Mouse (Mus musculus) heart, embryonic 14.5 days (tissue): ENCODE results near the gene Prkar1b. TPM values are rescaled to one million over a fixed set of nuclear protein-coding genes. Genes with fewer than 3 reads are reported as not detected.
A peak's percentile ranks its signal among the peaks of the same experiment; 100 is the strongest.

Source experiments
- ATAC-seq: fragments of 200-750 bp; cut with Nextera tagmentation; 2 replicates; pipeline ENCODE4 v1.8.0; 2017; ENCODE audit warnings: low read depth, moderate TSS enrichment; ENCODE audit not compliant: insufficient number of reproducible peaks, insufficient read depth, low FRiP score
- H3K27ac ChIP-seq, 2 experiments: fragments of 200-500 bp in 1 of 2; fragments of 300-500 bp in 1 of 2; sonication (generic) in 1 of 2; replicated peaks in 1 of 2; 2 replicates each; pipeline ENCODE4 v1.5.1; 2012 to 2014; ENCODE audit warnings: low read depth in 2 of 2, low read length in 2 of 2, control low read depth in 1 of 2, mild to moderate bottlenecking in 1 of 2, mixed read lengths in 1 of 2; ENCODE audit not compliant: control insufficient read depth in 1 of 2, insufficient read depth in 1 of 2
- H3K27me3 ChIP-seq: fragments of 300-500 bp; sonication (generic); 2 replicates; pipeline ENCODE4 v1.6.1; 2014; ENCODE audit warnings: mild to moderate bottlenecking, low read length, control low read depth; ENCODE audit not compliant: control insufficient read depth, insufficient read depth
- H3K36me3 ChIP-seq: fragments of 300-500 bp; sonication (generic); 2 replicates; pipeline ENCODE4 v1.6.1; 2014; ENCODE audit warnings: mild to moderate bottlenecking, control low read depth, low read length, mixed read lengths; ENCODE audit not compliant: control insufficient read depth, insufficient read depth
- H3K4me1 ChIP-seq, 2 experiments: fragments of 200-500 bp in 1 of 2; fragments of 300-500 bp in 1 of 2; sonication (generic) in 1 of 2; 2 replicates each; pipeline ENCODE4 v1.6.1; 2012 to 2014; ENCODE audit warnings: low read length in 2 of 2, control low read depth in 1 of 2, mixed read lengths in 1 of 2; ENCODE audit not compliant: control insufficient read depth in 2 of 2, insufficient read depth in 2 of 2
- H3K4me2 ChIP-seq: fragments of 300-500 bp; sonication (generic); 2 replicates; pipeline ENCODE4 v1.6.1; 2014; ENCODE audit warnings: mild to moderate bottlenecking, low read length
- H3K4me3 ChIP-seq, 2 experiments: fragments of 200-500 bp in 1 of 2; fragments of 300-500 bp in 1 of 2; sonication (generic) in 1 of 2; 2 replicates each; pipeline ENCODE4 v1.5.1; 2012 to 2014; ENCODE audit warnings: low read length in 2 of 2, mild to moderate bottlenecking in 2 of 2, control low read depth in 1 of 2, low read depth in 1 of 2, moderate library complexity in 1 of 2; ENCODE audit not compliant: control insufficient read depth in 1 of 2, insufficient read depth in 1 of 2
- H3K9ac ChIP-seq: fragments of 300-500 bp; sonication (generic); 2 replicates; pipeline ENCODE4 v1.6.1; 2014; ENCODE audit warnings: mild to moderate bottlenecking, low read length
- H3K9me3 ChIP-seq: fragments of 300-500 bp; sonication (generic); 2 replicates; pipeline ENCODE4 v1.6.1; 2016; ENCODE audit warnings: low read length, control low read depth; ENCODE audit not compliant: control insufficient read depth
- WGBS: fragments of 180-500 bp; shearing (Covaris S2); extraction: QIAGEN DNeasy Blood & Tissue Kit; methylation state at CpG from one replicate; pipeline ENCODE4 v1.1.7; 2014; 5-methylcytosine and 5-hydroxymethylcytosine counted together
- polyA plus RNA-seq: library from polyadenylated mRNA; unstranded; fragments of >200 nt; fragmentation: Nextera tagmentation; extraction: Ambion mirVana; gene quantifications from 2 replicates; pipeline ENCODE4 v1.2.1, GENCODE M21; 2014

Prkar1b gene
- polyA plus RNA-seq, 1 experiment from 2014 or later: 9.5 TPM

DNA sequence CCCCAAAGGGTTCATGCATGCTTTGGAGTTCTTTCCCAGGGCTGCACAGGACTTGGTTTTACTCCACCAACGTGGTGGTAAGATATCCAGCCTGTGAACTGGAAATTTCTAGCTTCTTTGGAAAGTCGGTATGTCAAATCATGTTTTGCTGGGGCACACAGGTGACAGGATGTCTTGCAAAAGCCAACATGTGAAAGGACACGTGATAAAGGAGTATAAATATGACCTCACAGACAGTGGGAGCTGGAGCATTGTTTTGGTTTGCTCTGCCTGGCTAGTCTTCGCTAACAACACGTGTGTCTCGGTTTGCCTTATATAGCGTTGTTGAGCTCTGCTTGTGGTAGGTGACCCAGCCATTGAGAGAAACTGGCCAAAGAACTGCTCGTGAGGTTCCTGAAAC is 15.3 kb downstream of the Prkar1b start:
- WGBS: 70% methylated on average over 8 of the region's 8 CpGs
- no peak overlapping the region for H3K4me2 ChIP-seq
- H3K4me1 ChIP-seq: peaks cover 0 to 2% of the 10 kb centered on the region in 2 experiments; a peak in 1 of 4 replicates
- no peak for ATAC-seq
- H3K36me3 ChIP-seq: no peaks in the 10 kb centered on the region
- peaks cover 6% of the 10 kb centered on the region; the same call in 1 of the 2 replicates for H3K27me3 ChIP-seq
- H3K27ac ChIP-seq: no peak overlapping the region
- H3K9me3 ChIP-seq: no peaks in the 10 kb centered on the region
- no peak overlapping the region for H3K4me3 ChIP-seq
- no peak overlapping the region for H3K9ac ChIP-seq

DNA sequence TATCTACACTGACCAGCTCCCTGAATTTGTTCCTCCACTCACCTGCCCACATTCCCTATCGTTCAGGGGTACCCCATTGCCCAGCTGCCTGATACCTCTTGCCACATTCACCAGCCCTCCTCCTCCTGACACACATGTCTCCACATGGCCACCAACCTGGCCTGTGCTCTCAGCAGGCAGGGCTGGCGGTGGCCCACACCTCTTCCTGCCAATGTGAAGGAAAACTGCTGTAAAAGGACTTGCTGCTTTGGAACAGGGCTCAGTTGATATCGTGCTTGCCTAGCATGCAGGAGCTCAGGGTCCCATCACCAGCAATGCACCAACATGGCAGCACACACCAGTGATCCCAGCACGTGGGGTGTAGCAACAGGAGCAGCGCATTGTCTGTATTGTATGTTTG is 19.4 kb downstream of the Prkar1b start:
- H3K4me2 ChIP-seq: no peak overlapping the region
- H3K27ac ChIP-seq: no peak overlapping the region
- no peak overlapping the region for H3K4me3 ChIP-seq
- no peaks in the 10 kb centered on the region for H3K9me3 ChIP-seq
- peaks cover 2 to 5% of the 10 kb centered on the region in 2 experiments; a peak in 3 of 4 replicates for H3K4me1 ChIP-seq
- H3K9ac ChIP-seq: no peak overlapping the region
- 73% methylated on average over 5 of the region's 5 CpGs for WGBS
- ATAC-seq: no peak
- no peaks in the 10 kb centered on the region for H3K36me3 ChIP-seq
- H3K27me3 ChIP-seq: peaks cover 12% of the 10 kb centered on the region; the same call in 1 of the 2 replicates

DNA sequence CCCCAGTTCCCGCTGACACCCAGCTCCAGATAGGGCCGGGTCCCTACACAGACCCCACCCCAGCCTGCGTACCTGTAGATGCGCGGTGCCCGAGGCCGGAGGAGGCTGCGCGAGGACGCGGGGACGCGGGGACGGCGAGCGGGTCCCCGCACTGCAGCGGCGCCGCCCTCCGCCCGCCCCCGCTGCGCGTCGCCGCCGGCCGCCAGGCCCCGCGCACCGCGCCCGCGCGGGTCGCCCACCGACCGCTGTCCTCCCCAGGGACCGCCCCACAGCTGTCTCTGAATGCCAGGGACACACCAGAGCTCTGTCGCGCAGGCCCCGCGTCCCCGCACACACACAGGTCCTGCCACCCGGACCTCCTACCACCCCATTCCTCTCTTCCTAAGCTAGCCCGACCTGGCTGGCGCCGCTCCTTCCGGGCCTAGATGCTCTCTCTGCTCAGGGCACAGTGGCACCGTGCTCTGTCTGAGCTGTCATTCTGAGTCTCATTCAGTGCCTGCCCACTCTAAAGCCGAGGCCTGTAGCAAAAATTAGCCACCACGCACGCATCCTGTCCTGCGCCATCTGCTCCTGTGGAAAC is 20.1 kb downstream of the Prkar1b start:
- peaks cover 2 to 5% of the 10 kb centered on the region in 2 experiments; a peak in 3 of 4 replicates for H3K4me1 ChIP-seq
- H3K4me2 ChIP-seq: peak overlapping the region; percentile 90
- H3K36me3 ChIP-seq: no peaks in the 10 kb centered on the region
- H3K27ac ChIP-seq: no peak overlapping the region
- H3K27me3 ChIP-seq: peaks cover 12% of the 10 kb centered on the region; the same call in 1 of the 2 replicates
- no peaks in the 10 kb centered on the region for H3K9me3 ChIP-seq
- H3K4me3 ChIP-seq: peak overlapping the region; percentile 58 to 60
- H3K9ac ChIP-seq: peak overlapping the region; percentile 73
- 5% methylated on average over 33 of the region's 55 CpGs for WGBS
- ATAC-seq: 0 out of 2 replicates have a peak, but pooled peaks have one; percentile 29

DNA sequence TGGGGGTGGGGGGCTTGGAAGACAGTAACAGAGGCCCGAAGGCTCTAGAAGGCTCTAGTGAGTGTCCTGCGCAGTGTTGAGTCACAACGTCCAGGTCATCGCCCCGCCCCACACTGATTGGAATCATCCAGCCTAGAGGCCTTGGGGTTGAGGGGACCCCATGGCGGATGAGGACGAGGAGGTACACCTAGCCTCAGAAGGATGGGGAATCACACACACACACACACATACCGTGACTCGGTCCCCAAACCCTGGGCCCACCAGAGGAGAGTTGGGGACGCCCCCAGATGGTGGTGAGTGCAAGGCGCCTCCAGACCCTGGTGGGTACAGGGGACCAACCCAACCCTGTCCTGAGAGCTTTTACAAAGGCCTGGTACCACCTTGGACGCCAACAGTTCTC is 20.7 kb downstream of the Prkar1b start:
- H3K4me1 ChIP-seq: peaks cover 2 to 5% of the 10 kb centered on the region in 2 experiments; a peak in 3 of 4 replicates
- 2% methylated on average over 12 of the region's 12 CpGs for WGBS
- peaks cover 12% of the 10 kb centered on the region; the same call in 1 of the 2 replicates for H3K27me3 ChIP-seq
- peak overlapping the region; percentile 73 for H3K9ac ChIP-seq
- no peak overlapping the region for H3K27ac ChIP-seq
- peak overlapping the region; percentile 90 for H3K4me2 ChIP-seq
- no peaks in the 10 kb centered on the region for H3K36me3 ChIP-seq
- H3K4me3 ChIP-seq: peak overlapping the region; percentile 58 to 60
- H3K9me3 ChIP-seq: no peaks in the 10 kb centered on the region
- peak; percentile 45; the same call in 1 of the 2 replicates for ATAC-seq

DNA sequence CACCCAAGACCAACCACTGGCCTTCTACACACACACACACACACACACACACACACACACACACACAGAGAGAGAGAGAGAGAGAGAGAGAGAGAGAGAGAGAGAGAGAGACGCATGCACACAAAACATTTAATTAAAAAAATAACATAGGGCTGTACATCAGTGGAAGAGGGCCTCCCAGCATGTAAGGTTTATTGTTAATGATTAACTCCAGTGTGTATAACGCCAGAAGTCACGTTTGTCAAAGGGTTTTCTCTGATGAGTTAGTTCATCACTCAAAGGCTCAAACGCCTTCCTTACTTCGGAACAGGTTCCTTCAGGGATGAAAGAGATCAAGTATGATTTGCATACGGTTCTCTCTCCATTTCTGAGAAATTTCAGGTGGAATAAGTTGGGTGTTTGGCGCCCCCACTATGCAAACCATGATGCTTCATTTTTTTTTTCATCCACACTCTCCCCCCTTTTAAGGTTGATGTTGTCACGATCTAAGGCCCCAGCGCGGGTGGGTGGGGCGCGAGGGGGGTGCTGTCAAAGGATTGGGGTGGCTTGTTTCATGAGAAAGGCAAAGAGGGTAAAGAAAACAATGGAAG is 21.2 kb downstream of the Prkar1b start:
- 46% methylated on average over 12 of the region's 12 CpGs for WGBS
- H3K4me2 ChIP-seq: peak overlapping the region; percentile 90
- peaks cover 12% of the 10 kb centered on the region; the same call in 1 of the 2 replicates for H3K27me3 ChIP-seq
- H3K27ac ChIP-seq: no peak overlapping the region
- peak overlapping the region; percentile 73; the same call in 1 of the 2 replicates for H3K9ac ChIP-seq
- no peaks in the 10 kb centered on the region for H3K36me3 ChIP-seq
- peaks cover 2 to 5% of the 10 kb centered on the region in 2 experiments; a peak in 3 of 4 replicates for H3K4me1 ChIP-seq
- H3K4me3 ChIP-seq: peak overlapping the region in 1 of 2 experiments; percentile 60; a peak in 2 of 4 replicates
- no peak for ATAC-seq
- H3K9me3 ChIP-seq: no peaks in the 10 kb centered on the region

DNA sequence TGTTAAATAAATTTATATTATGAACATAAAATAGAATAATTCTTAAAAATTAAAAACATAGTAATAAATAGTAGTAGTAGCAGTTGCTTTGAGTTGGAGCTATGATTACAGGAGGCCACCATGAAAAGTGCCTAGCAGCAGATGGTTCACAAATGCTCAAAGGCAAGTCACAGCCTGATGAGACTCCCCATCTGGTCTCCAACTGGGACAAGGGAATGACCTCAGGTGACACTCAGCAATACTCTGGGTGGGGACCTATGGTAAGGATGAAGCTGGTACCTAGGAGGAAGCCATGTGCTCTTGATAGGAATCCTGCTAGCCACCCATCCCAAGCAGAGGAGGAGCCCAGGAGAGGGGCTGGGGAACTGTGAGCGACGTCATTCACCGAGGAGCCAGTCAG is 24.1 kb downstream of the Prkar1b start:
- no peak for ATAC-seq
- no peaks in the 10 kb centered on the region for H3K36me3 ChIP-seq
- no peak overlapping the region for H3K4me2 ChIP-seq
- H3K4me1 ChIP-seq: peaks cover 2 to 5% of the 10 kb centered on the region in 2 experiments; a peak in 3 of 4 replicates
- H3K9me3 ChIP-seq: no peaks in the 10 kb centered on the region
- no peak overlapping the region for H3K4me3 ChIP-seq
- no peak overlapping the region for H3K27ac ChIP-seq
- WGBS: 66% methylated on average over 3 of the region's 3 CpGs
- no peak overlapping the region for H3K9ac ChIP-seq
- peaks cover 12% of the 10 kb centered on the region; the same call in 1 of the 2 replicates for H3K27me3 ChIP-seq

DNA sequence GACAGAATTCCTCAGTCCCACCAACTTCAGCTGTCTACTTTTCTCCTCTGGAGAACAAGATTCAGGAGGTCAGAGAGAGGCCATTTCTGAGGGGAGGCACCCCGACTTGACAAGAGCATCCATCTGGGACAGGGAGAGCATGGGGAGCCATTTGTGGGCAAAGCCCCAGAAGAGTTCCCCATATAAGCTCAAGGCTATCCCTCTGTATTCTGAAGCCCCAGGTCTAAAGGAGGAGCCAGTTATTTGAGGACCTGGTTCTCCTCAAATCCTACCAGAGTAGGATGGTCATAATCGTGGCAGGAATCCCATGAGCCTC is 30.9 kb downstream of the Prkar1b start:
- no peak overlapping the region for H3K27ac ChIP-seq
- H3K4me2 ChIP-seq: no peak overlapping the region
- H3K27me3 ChIP-seq: no peaks in the 10 kb centered on the region
- 60% methylated on average over 2 of the region's 2 CpGs for WGBS
- no peak overlapping the region for H3K9ac ChIP-seq
- H3K9me3 ChIP-seq: no peaks in the 10 kb centered on the region
- ATAC-seq: no peak
- no peak overlapping the region for H3K4me3 ChIP-seq
- H3K4me1 ChIP-seq: peaks cover 8 to 9% of the 10 kb centered on the region in 2 experiments; a peak in 3 of 4 replicates
- no peaks in the 10 kb centered on the region for H3K36me3 ChIP-seq
